Mouse (Mus musculus) heart, postnatal 0 days (tissue): ENCODE results near the gene Tdp1.

ENCODE experiments used
- CTCF ChIP-seq: IDR thresholded peaks from 2 replicates; pipeline ENCODE4 v1.5.1; 2016; ENCODE audit warnings: antibody characterized with exemption, control low read depth, low read depth
- EP300 ChIP-seq: IDR thresholded peaks from 2 replicates; pipeline ENCODE4 v1.6.1; 2016; ENCODE audit warnings: antibody characterized with exemption, low read depth

DNA sequence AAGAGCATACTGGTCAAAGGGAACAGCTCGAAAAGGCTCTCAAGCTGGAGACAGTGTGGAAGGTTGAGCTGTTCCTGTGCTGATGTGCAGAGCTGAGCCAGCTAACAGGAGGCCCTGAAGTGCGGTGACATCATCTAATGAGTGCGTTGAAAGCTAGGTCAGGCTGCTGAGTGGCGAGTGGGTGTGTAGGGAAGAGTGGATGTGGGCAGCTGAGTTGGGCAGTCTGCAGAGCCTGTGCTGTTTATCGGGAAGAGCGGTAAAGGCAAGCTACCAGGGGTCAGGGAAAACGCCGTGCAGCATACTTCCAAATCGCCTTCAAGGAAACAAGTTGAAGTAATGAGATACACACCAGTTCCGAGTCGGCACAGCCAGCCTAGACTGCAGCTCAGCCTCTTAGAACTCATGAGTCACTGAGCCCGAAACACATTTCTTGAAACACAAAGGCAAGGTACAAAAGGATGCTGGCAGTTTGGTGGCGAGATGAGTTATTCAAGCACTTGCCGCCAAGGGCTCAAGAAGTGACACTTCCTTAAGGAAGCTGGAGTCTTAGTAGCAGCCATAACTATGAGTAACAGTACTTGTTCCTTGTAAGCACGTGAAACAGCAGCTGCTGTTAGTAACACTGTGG lies 33.6 kb downstream of the Tdp1 start:
- TF ChIP-seq CTCF (no peak), EP300 (no peak)
